Mouse (Mus musculus) spleen, adult 2 months (tissue): ENCODE measurements at regions not wholly inside any gene's neighbourhood (a gene's known extent, or its start where the extent isn't known, plus 50 kb on each side); places are given as distances from the start of the nearest gene placed in this dataset.

Source experiments
- CTCF ChIP-seq: fragments of 200-500 bp; IDR thresholded peaks from 2 replicates; pipeline ENCODE4 v1.5.1; 2011; ENCODE audit warnings: mild to moderate bottlenecking, inconsistent platforms; ENCODE audit not compliant: insufficient read depth, insufficient read length, insufficient replicate concordance; ENCODE audit errors: extremely low read depth
- POLR2A ChIP-seq: fragments of 200-500 bp; IDR thresholded peaks from 2 replicates; pipeline ENCODE4 v1.6.1; 2011; ENCODE audit warnings: low read depth, low read length, inconsistent platforms

GRCm38 (mm10) chr5:64590036-64590435, 213.2 kb upstream of the Klf3 start:
- TF ChIP-seq CTCF: no peak
- TF ChIP-seq POLR2A: no peak
